ENCODE assay signal across 14 mouse cellular contexts in the genomic region with DNA sequence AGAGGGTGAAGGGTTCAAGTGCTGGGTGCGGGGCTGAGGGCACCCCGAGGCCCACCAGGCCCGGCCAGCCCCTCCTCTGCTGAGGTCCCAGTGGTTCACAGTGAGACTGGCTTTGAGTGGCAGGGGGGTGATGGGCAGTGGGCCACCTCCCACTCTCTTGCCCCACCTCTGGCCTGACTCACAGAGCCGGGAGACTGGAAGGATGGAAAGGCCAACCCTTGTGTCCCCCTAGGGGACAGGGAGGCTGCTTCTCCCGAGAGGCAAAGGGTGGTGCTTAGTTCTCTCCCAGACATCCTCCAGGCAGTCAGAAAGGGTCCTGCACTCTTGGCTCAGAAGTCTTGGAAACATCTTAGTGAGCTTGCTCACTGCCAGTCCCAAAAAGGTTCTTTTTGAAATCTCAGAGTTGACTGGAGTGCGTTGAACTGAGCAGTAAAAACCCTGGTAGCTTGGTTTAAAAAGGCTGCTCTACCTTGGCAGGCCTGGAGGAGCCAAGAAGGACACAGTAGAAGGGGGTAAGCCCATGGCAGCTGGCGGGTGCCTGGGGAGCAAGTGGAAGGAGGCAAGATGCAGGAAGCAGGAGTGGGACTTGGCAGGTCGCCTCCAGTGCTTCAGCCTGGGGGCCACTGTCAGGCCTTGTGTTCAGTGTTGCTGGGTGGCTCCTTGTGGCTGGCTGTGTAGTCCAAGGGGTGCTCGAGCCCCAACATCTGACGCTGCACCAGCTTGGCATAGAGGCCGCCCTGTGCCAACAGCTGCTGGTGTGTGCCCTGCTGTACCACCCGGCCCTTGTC. TPM values are rescaled to one million over a fixed set of nuclear protein-coding genes. Genes with fewer than 3 reads are reported as not detected.
DNase-seq lines count a peak whose midpoint lies in the region; ATAC-seq lines count a peak whose summit lies in the region.
"Had no signal": no experiment of that assay in that cellular context is flagged by ENCODE, and none has a peak within 500 bp of the region (broad histone marks: within the 10 kb centered on the region; RNA-seq: fewer than 3 reads in every experiment).

No protein-coding gene starts in this region.

- no peaks in the 10 kb centered on the region for H3K9me3 ChIP-seq in forebrain, embryonic 12.5 days
- no peaks in the 10 kb centered on the region for H3K9me3 ChIP-seq in forebrain, embryonic 14.5 days (replicated peaks; ENCODE audit: control insufficient read depth, low read length)
- no peaks in the 10 kb centered on the region for H3K9me3 ChIP-seq in hindbrain, embryonic 13.5 days
- H3K9me3 ChIP-seq in hindbrain, embryonic 14.5 days (ENCODE audit: control insufficient read depth, low read length) = no peaks in the 10 kb centered on the region
- no peaks in the 10 kb centered on the region for H3K9me3 ChIP-seq in midbrain, embryonic 10.5 days (replicated peaks)
- no peaks in the 10 kb centered on the region for H3K9me3 ChIP-seq in midbrain, embryonic 11.5 days (ENCODE audit: control insufficient read depth, low read length)
- H3K9me3 ChIP-seq: midbrain, embryonic 12.5 days had no signal

- no peak overlapping the region for H3K4me3 ChIP-seq in forebrain, embryonic 12.5 days (replicated peaks)
- H3K4me3 ChIP-seq in forebrain, embryonic 14.5 days (ENCODE audit: low read depth, low read length) = no peak overlapping the region
- H3K4me3 ChIP-seq in hindbrain, embryonic 13.5 days = no peak overlapping the region
- H3K4me3 ChIP-seq in hindbrain, embryonic 14.5 days (replicated peaks; ENCODE audit: low read length) = no peak overlapping the region
- no peak overlapping the region for H3K4me3 ChIP-seq in midbrain, embryonic 10.5 days
- H3K4me3 ChIP-seq in midbrain, embryonic 11.5 days (ENCODE audit: low read depth, low read length) = no peak overlapping the region
- H3K4me3 ChIP-seq: midbrain, embryonic 12.5 days had no signal

- 0 out of 2 replicates have a peak overlapping the region, but pooled peaks have one; percentile 36 for H3K27ac ChIP-seq in forebrain, embryonic 12.5 days
- no peak overlapping the region for H3K27ac ChIP-seq in forebrain, embryonic 14.5 days (ENCODE audit: low read depth, low read length)
- H3K27ac ChIP-seq in hindbrain, embryonic 13.5 days = no peak overlapping the region
- no peak overlapping the region for H3K27ac ChIP-seq in hindbrain, embryonic 14.5 days
- H3K27ac ChIP-seq in midbrain, embryonic 10.5 days (replicated peaks) = peak overlapping the region; percentile 43
- H3K27ac ChIP-seq in midbrain, embryonic 11.5 days (ENCODE audit: low read depth, low read length) = no peak overlapping the region
- H3K27ac ChIP-seq: midbrain, embryonic 12.5 days had no signal

- no peak for DNase-seq in forebrain, embryonic 14.5 days (ENCODE audit: low spot score)
- no peak for DNase-seq in hindbrain, embryonic 14.5 days (ENCODE audit: low spot score)
- no peak for DNase-seq in midbrain, embryonic 10.5 days (ENCODE audit: low spot score)
- DNase-seq in midbrain, embryonic 11.5 days (ENCODE audit: low spot score, missing footprints) = no peak
- peak; percentile 28 to 32 for DNase-seq in heart, postnatal 14 days
- DNase-seq in gastrocnemius, adult 18-20 months (ENCODE audit: low spot score) = no peak
- DNase-seq: adrenal gland, postnatal 14 days; gastrocnemius, postnatal 36 days; kidney, postnatal 10 days; spleen, adult 18-20 months had no signal

- no peaks in the 10 kb centered on the region for H3K36me3 ChIP-seq in forebrain, embryonic 12.5 days (replicated peaks)
- H3K36me3 ChIP-seq in forebrain, embryonic 14.5 days (ENCODE audit: control insufficient read depth, insufficient read depth, low read length) = no peaks in the 10 kb centered on the region
- no peaks in the 10 kb centered on the region for H3K36me3 ChIP-seq in hindbrain, embryonic 13.5 days
- no peaks in the 10 kb centered on the region for H3K36me3 ChIP-seq in hindbrain, embryonic 14.5 days (replicated peaks; ENCODE audit: control insufficient read depth, insufficient read depth)
- no peaks in the 10 kb centered on the region for H3K36me3 ChIP-seq in midbrain, embryonic 10.5 days
- H3K36me3 ChIP-seq in midbrain, embryonic 11.5 days (ENCODE audit: control insufficient read depth, insufficient read depth, low read length) = no peaks in the 10 kb centered on the region
- H3K36me3 ChIP-seq: midbrain, embryonic 12.5 days had no signal

- H3K27me3 ChIP-seq in forebrain, embryonic 12.5 days = no peaks in the 10 kb centered on the region
- H3K27me3 ChIP-seq in forebrain, embryonic 14.5 days (replicated peaks; ENCODE audit: control insufficient read depth, insufficient read depth, low read length) = no peaks in the 10 kb centered on the region
- H3K27me3 ChIP-seq in hindbrain, embryonic 13.5 days = no peaks in the 10 kb centered on the region
- no peaks in the 10 kb centered on the region for H3K27me3 ChIP-seq in hindbrain, embryonic 14.5 days (ENCODE audit: control insufficient read depth, insufficient read depth, low read length)
- no peaks in the 10 kb centered on the region; the same call in 1 of the 2 replicates for H3K27me3 ChIP-seq in midbrain, embryonic 10.5 days (ENCODE audit: low read depth, poor library complexity, severe bottlenecking)
- no peaks in the 10 kb centered on the region for H3K27me3 ChIP-seq in midbrain, embryonic 11.5 days (ENCODE audit: control insufficient read depth, insufficient read depth, low read length)
- H3K27me3 ChIP-seq: midbrain, embryonic 12.5 days; Patski had no signal

- H3K9ac ChIP-seq in forebrain, embryonic 12.5 days = no peak overlapping the region
- H3K9ac ChIP-seq in forebrain, embryonic 14.5 days (ENCODE audit: low read length) = no peak overlapping the region
- peak overlapping the region; percentile 39; the same call in 1 of the 2 replicates for H3K9ac ChIP-seq in hindbrain, embryonic 13.5 days
- H3K9ac ChIP-seq in hindbrain, embryonic 14.5 days = no peak overlapping the region
- H3K9ac ChIP-seq in midbrain, embryonic 11.5 days (ENCODE audit: low read length) = no peak overlapping the region
- H3K9ac ChIP-seq: midbrain, embryonic 12.5 days had no signal

- intact Hi-C loops in heart, postnatal 14 days (cut with DNase I) = loop anchor here (2.0 kb wide), 1 partner anchor 19 kb away; no protein-coding TSS in a partner anchor

- no peak overlapping the region for H3K4me2 ChIP-seq in forebrain, embryonic 12.5 days
- H3K4me2 ChIP-seq in forebrain, embryonic 14.5 days (ENCODE audit: low read length) = no peak overlapping the region
- H3K4me2 ChIP-seq in hindbrain, embryonic 13.5 days = no peak overlapping the region
- no peak overlapping the region for H3K4me2 ChIP-seq in hindbrain, embryonic 14.5 days (replicated peaks)
- no peak overlapping the region for H3K4me2 ChIP-seq in midbrain, embryonic 11.5 days
- H3K4me2 ChIP-seq: midbrain, embryonic 12.5 days had no signal

- 76% methylated on average over 12 of the region's 12 CpGs for WGBS in forebrain, embryonic 12.5 days
- WGBS in forebrain, embryonic 14.5 days = 73% methylated on average over 12 of the region's 12 CpGs
- WGBS in hindbrain, embryonic 13.5 days = 76% methylated on average over 12 of the region's 12 CpGs
- WGBS in hindbrain, embryonic 14.5 days = 73% methylated on average over 12 of the region's 12 CpGs
- WGBS in midbrain, embryonic 10.5 days = 78% methylated on average over 12 of the region's 12 CpGs
- WGBS in midbrain, embryonic 11.5 days = 77% methylated on average over 12 of the region's 12 CpGs

- ATAC-seq in forebrain, embryonic 12.5 days (ENCODE audit: low FRiP score) = no peak
- ATAC-seq in forebrain, embryonic 14.5 days = no peak
- ATAC-seq in hindbrain, embryonic 13.5 days (ENCODE audit: low FRiP score) = no peak
- ATAC-seq in hindbrain, embryonic 14.5 days (ENCODE audit: low FRiP score) = no peak
- no peak for ATAC-seq in midbrain, embryonic 11.5 days (ENCODE audit: low FRiP score)
- ATAC-seq: Patski had no signal

- H3K4me1 ChIP-seq in forebrain, embryonic 12.5 days = no peaks in the 10 kb centered on the region
- no peaks in the 10 kb centered on the region for H3K4me1 ChIP-seq in forebrain, embryonic 14.5 days (ENCODE audit: control insufficient read depth, insufficient read depth, low read length)
- peaks cover 19% of the 10 kb centered on the region for H3K4me1 ChIP-seq in hindbrain, embryonic 13.5 days (replicated peaks)
- no peaks in the 10 kb centered on the region; the same call in 1 of the 2 replicates for H3K4me1 ChIP-seq in hindbrain, embryonic 14.5 days (replicated peaks; ENCODE audit: control insufficient read depth, insufficient read depth, low read length)
- peaks cover 20% of the 10 kb centered on the region for H3K4me1 ChIP-seq in midbrain, embryonic 10.5 days
- H3K4me1 ChIP-seq in midbrain, embryonic 11.5 days (ENCODE audit: control insufficient read depth, insufficient read depth, low read length) = no peaks in the 10 kb centered on the region
- H3K4me1 ChIP-seq: midbrain, embryonic 12.5 days had no signal

RNA-seq across cellular contexts. Expression of a gene that starts 30.2 kb away (rescaled TPM):
- polyA plus RNA-seq in forebrain, embryonic 12.5 days (2016; fragmentation: Nextera tagmentation; extraction: Ambion mirVana) = 70.5 and 73.4 TPM in 2 replicates
- 70.5 and 86.6 TPM in 2 replicates for polyA plus RNA-seq in forebrain, embryonic 14.5 days (2014; fragmentation: Nextera tagmentation; extraction: Ambion mirVana)
- 79.3 and 84.7 TPM in 2 replicates for polyA plus RNA-seq in hindbrain, embryonic 13.5 days (2015; fragmentation: Nextera tagmentation; extraction: Ambion mirVana)
- polyA plus RNA-seq in hindbrain, embryonic 14.5 days (2014; fragmentation: Nextera tagmentation; extraction: Ambion mirVana) = 59.5 and 61.7 TPM in 2 replicates
- polyA plus RNA-seq in midbrain, embryonic 10.5 days (2016; fragmentation: Nextera tagmentation; extraction: Ambion mirVana) = 58.1 and 69.2 TPM in 2 replicates
- polyA plus RNA-seq in midbrain, embryonic 11.5 days (2014; fragmentation: Nextera tagmentation; extraction: Ambion mirVana) = 45.5 and 50.7 TPM in 2 replicates
- 10 to 100 TPM; 22.2 to 22.7 TPM for total RNA-seq in heart, postnatal 14 days (2021)
- 1 to 10 TPM; 5.7 to 6.6 TPM for total RNA-seq in gastrocnemius, adult 18-20 months (2021)

RNA-seq across cellular contexts. Expression of a gene that starts 33.4 kb away (rescaled TPM):
- 2.9 and 3.3 TPM in 2 replicates for polyA plus RNA-seq in forebrain, embryonic 12.5 days (2016; fragmentation: Nextera tagmentation; extraction: Ambion mirVana)
- 6.8 and 7.9 TPM in 2 replicates for polyA plus RNA-seq in forebrain, embryonic 14.5 days (2014; fragmentation: Nextera tagmentation; extraction: Ambion mirVana)
- polyA plus RNA-seq in hindbrain, embryonic 13.5 days (2015; fragmentation: Nextera tagmentation; extraction: Ambion mirVana) = 7.1 and 8.3 TPM in 2 replicates
- polyA plus RNA-seq in hindbrain, embryonic 14.5 days (2014; fragmentation: Nextera tagmentation; extraction: Ambion mirVana) = 13.2 and 14.5 TPM in 2 replicates
- 0.54 and 1.1 TPM in 2 replicates for polyA plus RNA-seq in midbrain, embryonic 10.5 days (2016; fragmentation: Nextera tagmentation; extraction: Ambion mirVana)
- 0.62 and 0.71 TPM in 2 replicates for polyA plus RNA-seq in midbrain, embryonic 11.5 days (2014; fragmentation: Nextera tagmentation; extraction: Ambion mirVana)
- 1 to 10 TPM; 7.8 to 9.9 TPM for total RNA-seq in heart, postnatal 14 days (2021)
- total RNA-seq in gastrocnemius, adult 18-20 months (2021) = 1 to 10 TPM; 8.4 to 8.9 TPM

RNA-seq across cellular contexts. Expression of a gene that starts 49.9 kb away (rescaled TPM):
- polyA plus RNA-seq in forebrain, embryonic 12.5 days (2016; fragmentation: Nextera tagmentation; extraction: Ambion mirVana) = 17.7 and 19.1 TPM in 2 replicates
- 19.8 and 21.0 TPM in 2 replicates for polyA plus RNA-seq in forebrain, embryonic 14.5 days (2014; fragmentation: Nextera tagmentation; extraction: Ambion mirVana)
- polyA plus RNA-seq in hindbrain, embryonic 13.5 days (2015; fragmentation: Nextera tagmentation; extraction: Ambion mirVana) = 29.4 and 34.0 TPM in 2 replicates
- 21.8 and 26.4 TPM in 2 replicates for polyA plus RNA-seq in hindbrain, embryonic 14.5 days (2014; fragmentation: Nextera tagmentation; extraction: Ambion mirVana)
- polyA plus RNA-seq in midbrain, embryonic 10.5 days (2016; fragmentation: Nextera tagmentation; extraction: Ambion mirVana) = 18.1 TPM in 2 replicates
- polyA plus RNA-seq in midbrain, embryonic 11.5 days (2014; fragmentation: Nextera tagmentation; extraction: Ambion mirVana) = 10.4 and 11.4 TPM in 2 replicates
- 10 to 100 TPM; 13.0 to 13.3 TPM for total RNA-seq in heart, postnatal 14 days (2021)
- 10 to 100 TPM; 13.2 to 14.5 TPM for total RNA-seq in gastrocnemius, adult 18-20 months (2021)

RNA-seq across cellular contexts. Expression of a gene that starts 53.7 kb away (rescaled TPM):
- polyA plus RNA-seq in forebrain, embryonic 12.5 days (2016; fragmentation: Nextera tagmentation; extraction: Ambion mirVana) = 92.7 and 97.1 TPM in 2 replicates
- 52.1 and 56.5 TPM in 2 replicates for polyA plus RNA-seq in forebrain, embryonic 14.5 days (2014; fragmentation: Nextera tagmentation; extraction: Ambion mirVana)
- polyA plus RNA-seq in hindbrain, embryonic 13.5 days (2015; fragmentation: Nextera tagmentation; extraction: Ambion mirVana) = 71.7 and 75.1 TPM in 2 replicates
- 62.6 and 72.1 TPM in 2 replicates for polyA plus RNA-seq in hindbrain, embryonic 14.5 days (2014; fragmentation: Nextera tagmentation; extraction: Ambion mirVana)
- polyA plus RNA-seq in midbrain, embryonic 10.5 days (2016; fragmentation: Nextera tagmentation; extraction: Ambion mirVana) = 123 and 132 TPM in 2 replicates
- 89.3 and 95.5 TPM in 2 replicates for polyA plus RNA-seq in midbrain, embryonic 11.5 days (2014; fragmentation: Nextera tagmentation; extraction: Ambion mirVana)
- 10 to 100 TPM; 42.1 to 49.0 TPM for total RNA-seq in heart, postnatal 14 days (2021)
- 10 to 100 TPM; 39.1 TPM for total RNA-seq in gastrocnemius, adult 18-20 months (2021)

Comparison
In these comparisons a context has a peak if more than half of its experiments do, and no peak if none do; other contexts are left out.
1. H3K27ac ChIP-seq: peak in forebrain, embryonic 12.5 days (single experiment) and midbrain, embryonic 10.5 days (single experiment); none in forebrain, embryonic 14.5 days (single experiment), hindbrain, embryonic 13.5 days (single experiment), hindbrain, embryonic 14.5 days (single experiment) and midbrain, embryonic 11.5 days (single experiment).
2. DNase-seq: peak in heart, postnatal 14 days (2 of 2); none in forebrain, embryonic 14.5 days (single experiment), hindbrain, embryonic 14.5 days (single experiment), midbrain, embryonic 10.5 days (single experiment), midbrain, embryonic 11.5 days (single experiment) and gastrocnemius, adult 18-20 months (single experiment).